Mouse (Mus musculus): ENCODE measurements around the gene Ddi1.

DNA sequence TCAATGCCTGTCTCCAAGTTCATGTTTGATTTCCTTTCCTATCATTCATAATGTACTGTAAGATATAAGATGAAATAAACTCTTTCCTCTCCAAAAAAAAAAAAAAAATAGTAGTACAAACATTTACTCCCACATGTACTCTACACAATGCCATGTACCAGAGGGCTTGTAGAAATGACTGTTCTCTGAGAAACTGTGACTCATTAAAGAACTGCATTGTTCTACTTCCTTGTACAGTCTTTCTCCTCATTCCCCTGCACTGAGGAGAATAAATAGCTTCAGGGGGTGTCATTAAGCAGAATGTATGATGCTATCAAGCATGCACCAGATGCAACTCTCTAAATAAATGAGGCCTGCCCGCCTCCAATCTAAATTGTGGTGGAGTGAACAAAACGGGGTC, 28.9 kb upstream of the Ddi1 start:
- TF ChIP-seq POLR2A (IDR thresholded peaks at IDR 0.05; ENCODE audit: borderline replicate concordance, control insufficient read depth, low read depth, low read length): no peak
- no peak for TF ChIP-seq CTCF (IDR thresholded peaks at IDR 0.05; ENCODE audit: control insufficient read depth, insufficient read depth, low read length)
